Mouse (Mus musculus): ENCODE measurements around the gene Ppp1r16b.

- TF ChIP-seq CTCF (IDR thresholded peaks at IDR 0.05; ENCODE audit: borderline replicate concordance, insufficient read depth, low read depth, low read length) = no peak
- TF ChIP-seq POLR2A (IDR thresholded peaks at IDR 0.05; ENCODE audit: borderline replicate concordance, insufficient read depth, low read length) = no peak
Observed at GRCm38 (mm10) chr2:158706704-158707408, 41.7 kb downstream of the Ppp1r16b start.
